Mouse (Mus musculus): Measurements from ENCODE around the gene Emg1. TPM values are rescaled to one million over a fixed set of nuclear protein-coding genes. Genes with fewer than 3 reads are reported as not detected.

Emg1 gene
- polyA plus RNA-seq, 1 experiment from 2014 or later, result 219 TPM

- peak within 1 kb of the TSS; percentile 67 for H3K4me3 ChIP-seq (ENCODE audit: low read length)
- ATAC-seq (ENCODE audit: low FRiP score, low TSS enrichment), result peak; percentile 83
- no peaks in the 10 kb centered on the region for H3K27me3 ChIP-seq (ENCODE audit: insufficient read depth, low read length)
- peaks cover 13% of the 10 kb centered on the region; the same call in 1 of the 2 replicates for H3K36me3 ChIP-seq (ENCODE audit: insufficient read depth, low read length)
- under 1% methylated on average over 41 of the region's 41 CpGs for WGBS
- H3K9me3 ChIP-seq (ENCODE audit: low read length), result no peaks in the 10 kb centered on the region
- H3K9ac ChIP-seq (replicated peaks; ENCODE audit: low read length), result peak within 1 kb of the TSS; percentile 89
- peak within 1 kb of the TSS; percentile 99 for H3K27ac ChIP-seq (ENCODE audit: low read length)
- peaks cover 41% of the 10 kb centered on the region for H3K4me1 ChIP-seq (ENCODE audit: insufficient read depth, low read length)
- peak within 1 kb of the TSS; percentile 78 for H3K4me2 ChIP-seq (replicated peaks; ENCODE audit: low read depth, low read length)
Measured at GRCm38 (mm10) chr6:124740888-124741761, 29.1 kb upstream of the Emg1 start, which contains the start of gene Grcc10. TSS of gene Grcc10 (minus strand) at chr6:124741374.

- no peak; the same call in none of the 2 replicates for ATAC-seq (ENCODE audit: low FRiP score, low TSS enrichment)
- Histone ChIP-seq H3K36me3 (ENCODE audit: insufficient read depth, low read length) (peaks cover 13% of the 10 kb centered on the region; the same call in 1 of the 2 replicates), H3K4me1 (ENCODE audit: insufficient read depth, low read length) (peaks cover 36% of the 10 kb centered on the region), H3K4me3 (ENCODE audit: low read length) (peak overlapping the region; percentile 67), H3K4me2 (replicated peaks; ENCODE audit: low read depth, low read length) (peak overlapping the region; percentile 78), H3K27me3 (ENCODE audit: insufficient read depth, low read length) (no peaks in the 10 kb centered on the region), H3K27ac (ENCODE audit: low read length) (peak overlapping the region; percentile 99), H3K9ac (replicated peaks; ENCODE audit: low read length) (peak overlapping the region; percentile 89), H3K9me3 (ENCODE audit: low read length) (no peaks in the 10 kb centered on the region)
- under 1% methylated on average over 28 of the region's 29 CpGs for WGBS
Measured at GRCm38 (mm10) chr6:124740211-124740887, 28.4 kb upstream of the Emg1 start.

- Histone ChIP-seq H3K36me3 (ENCODE audit: insufficient read depth, low read length) (peaks cover 13% of the 10 kb centered on the region; the same call in 1 of the 2 replicates), H3K9me3 (ENCODE audit: low read length) (no peaks in the 10 kb centered on the region), H3K4me3 (ENCODE audit: low read length) (no peak overlapping the region), H3K27ac (ENCODE audit: low read length) (peak overlapping the region; percentile 99), H3K27me3 (ENCODE audit: insufficient read depth, low read length) (no peaks in the 10 kb centered on the region), H3K9ac (replicated peaks; ENCODE audit: low read length) (peak overlapping the region; percentile 45; the same call in 1 of the 2 replicates), H3K4me2 (replicated peaks; ENCODE audit: low read depth, low read length) (no peak overlapping the region), H3K4me1 (ENCODE audit: insufficient read depth, low read length) (peaks cover 29% of the 10 kb centered on the region)
- no peak for ATAC-seq (ENCODE audit: low FRiP score, low TSS enrichment)
- 81% methylated on average over 10 of the region's 10 CpGs for WGBS
Measured at GRCm38 (mm10) chr6:124739231-124739796, 27.3 kb upstream of the Emg1 start.

GRCm38 (mm10) chr6:124738511-124739023 lies 26.6 kb upstream of the Emg1 start, which contains the start of gene Ptpn6:
TSS of gene Ptpn6 (minus strand) at chr6:124738714.
- Histone ChIP-seq H3K27ac (ENCODE audit: low read length) (peak within 1 kb of the TSS; percentile 99), H3K9ac (replicated peaks; ENCODE audit: low read length) (peak within 1 kb of the TSS; percentile 45; the same call in 1 of the 2 replicates), H3K36me3 (ENCODE audit: insufficient read depth, low read length) (peaks cover 12% of the 10 kb centered on the region; the same call in 1 of the 2 replicates), H3K27me3 (ENCODE audit: insufficient read depth, low read length) (no peaks in the 10 kb centered on the region), H3K9me3 (ENCODE audit: low read length) (no peaks in the 10 kb centered on the region), H3K4me1 (ENCODE audit: insufficient read depth, low read length) (peaks cover 29% of the 10 kb centered on the region), H3K4me2 (replicated peaks; ENCODE audit: low read depth, low read length) (peak within 1 kb of the TSS; percentile 33), H3K4me3 (ENCODE audit: low read length) (peak within 1 kb of the TSS; percentile 19; the same call in 1 of the 2 replicates)
- peak; percentile 75 for ATAC-seq (ENCODE audit: low FRiP score, low TSS enrichment)
- WGBS, result 15% methylated on average over 12 of the region's 15 CpGs

GRCm38 (mm10) chr6:124737040-124737439 lies 25.1 kb upstream of the Emg1 start:
- Histone ChIP-seq H3K4me2 (replicated peaks; ENCODE audit: low read depth, low read length) (no peak overlapping the region), H3K27me3 (ENCODE audit: insufficient read depth, low read length) (no peaks in the 10 kb centered on the region), H3K4me1 (ENCODE audit: insufficient read depth, low read length) (peaks cover 37% of the 10 kb centered on the region), H3K36me3 (ENCODE audit: insufficient read depth, low read length) (0 out of 2 replicates have a peak, but pooled peaks cover 3% of the 10 kb centered on the region), H3K4me3 (ENCODE audit: low read length) (no peak overlapping the region), H3K9ac (replicated peaks; ENCODE audit: low read length) (no peak overlapping the region), H3K9me3 (ENCODE audit: low read length) (no peaks in the 10 kb centered on the region), H3K27ac (ENCODE audit: low read length) (no peak overlapping the region)
- ATAC-seq (ENCODE audit: low FRiP score, low TSS enrichment), result no peak
- WGBS, result 83% methylated on average over 11 of the region's 11 CpGs

- Histone ChIP-seq H3K4me3 (ENCODE audit: low read length) (no peak overlapping the region), H3K27me3 (ENCODE audit: insufficient read depth, low read length) (no peaks in the 10 kb centered on the region), H3K9me3 (ENCODE audit: low read length) (no peaks in the 10 kb centered on the region), H3K4me1 (ENCODE audit: insufficient read depth, low read length) (peaks cover 23% of the 10 kb centered on the region), H3K36me3 (ENCODE audit: insufficient read depth, low read length) (0 out of 2 replicates have a peak, but pooled peaks cover 3% of the 10 kb centered on the region), H3K9ac (replicated peaks; ENCODE audit: low read length) (no peak overlapping the region), H3K4me2 (replicated peaks; ENCODE audit: low read depth, low read length) (no peak overlapping the region), H3K27ac (ENCODE audit: low read length) (no peak overlapping the region)
- no peak for ATAC-seq (ENCODE audit: low FRiP score, low TSS enrichment)
- WGBS, result 87% methylated on average over 3 of the region's 3 CpGs
Measured at GRCm38 (mm10) chr6:124734417-124734816, 22.4 kb upstream of the Emg1 start.

GRCm38 (mm10) chr6:124732476-124733370 lies 20.7 kb upstream of the Emg1 start:
- peak; percentile 63 for ATAC-seq (ENCODE audit: low FRiP score, low TSS enrichment)
- H3K36me3 ChIP-seq (ENCODE audit: insufficient read depth, low read length), result no peaks in the 10 kb centered on the region
- H3K27ac ChIP-seq (ENCODE audit: low read length), result peak overlapping the region; percentile 15; the same call in 1 of the 2 replicates

GRCm38 (mm10) chr6:124731038-124731437 lies 19.1 kb upstream of the Emg1 start:
- H3K36me3 ChIP-seq (ENCODE audit: insufficient read depth, low read length), result no peaks in the 10 kb centered on the region
- no peaks in the 10 kb centered on the region for H3K27me3 ChIP-seq (ENCODE audit: insufficient read depth, low read length)
- WGBS, result 87% methylated on average over 7 of the region's 7 CpGs
- H3K4me3 ChIP-seq (ENCODE audit: low read length), result no peak overlapping the region
- no peak overlapping the region for H3K4me2 ChIP-seq (replicated peaks; ENCODE audit: low read depth, low read length)
- no peak overlapping the region for H3K9ac ChIP-seq (replicated peaks; ENCODE audit: low read length)
- peaks cover 9% of the 10 kb centered on the region for H3K4me1 ChIP-seq (ENCODE audit: insufficient read depth, low read length)
- no peak for ATAC-seq (ENCODE audit: low FRiP score, low TSS enrichment)
- H3K9me3 ChIP-seq (ENCODE audit: low read length), result no peaks in the 10 kb centered on the region
- H3K27ac ChIP-seq (ENCODE audit: low read length), result no peak overlapping the region

More at GRCm38 (mm10) chr6:124732476-124733370, 20.7 kb upstream of the Emg1 start:
- 40% methylated on average over 19 of the region's 19 CpGs for WGBS
- Histone ChIP-seq H3K9ac (replicated peaks; ENCODE audit: low read length) (peak overlapping the region; percentile 55), H3K4me3 (ENCODE audit: low read length) (no peak overlapping the region), H3K27me3 (ENCODE audit: insufficient read depth, low read length) (no peaks in the 10 kb centered on the region), H3K9me3 (ENCODE audit: low read length) (no peaks in the 10 kb centered on the region), H3K4me2 (replicated peaks; ENCODE audit: low read depth, low read length) (peak overlapping the region; percentile 22; the same call in 1 of the 2 replicates), H3K4me1 (ENCODE audit: insufficient read depth, low read length) (peaks cover 9% of the 10 kb centered on the region)

All from kidney, embryonic 16.5 days (tissue).